In the genomic region with DNA sequence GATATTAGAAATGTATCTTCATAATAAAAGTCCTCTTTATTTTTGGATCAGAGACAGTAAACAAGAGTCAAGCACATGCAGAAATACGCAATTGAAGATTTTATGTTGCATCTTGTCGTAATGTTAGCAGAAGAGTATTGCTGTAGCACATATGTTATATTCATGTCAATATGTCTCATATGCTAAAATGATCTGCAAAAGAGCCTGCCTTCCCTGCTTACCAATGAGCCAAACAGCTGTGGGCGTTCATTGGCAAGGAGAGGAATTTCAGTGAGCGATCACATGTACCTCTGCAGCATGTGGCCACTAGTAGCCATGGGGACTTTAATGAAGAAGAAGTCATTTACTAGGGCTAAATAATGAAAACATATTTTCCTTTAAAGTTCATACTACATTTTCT, we compare ENCODE assay signal across 27 mouse cellular contexts.
DNase-seq lines count a peak whose midpoint lies in the region; ATAC-seq and TF ChIP-seq lines count a peak whose summit lies in the region.
"Had no signal": no experiment of that assay in that cellular context is flagged by ENCODE, and none has a peak within 500 bp of the region (broad histone marks: within the 10 kb centered on the region; RNA-seq: fewer than 3 reads in every experiment).

No protein-coding gene starts in this region.

- TF ChIP-seq POLR2A in brain, embryonic 14.5 days (IDR thresholded peaks at IDR 0.05; ENCODE audit: borderline replicate concordance, extremely low read depth, insufficient read depth, insufficient read length, poor library complexity, severe bottlenecking): no peak

- H3K27ac ChIP-seq in stomach, postnatal 0 days (replicated peaks): no peak overlapping the region
- H3K27ac ChIP-seq: heart, adult 2 months; heart, embryonic 13.5 days; hindbrain, embryonic 13.5 days; limb, embryonic 15.5 days; liver, embryonic 14.5 days; midbrain, embryonic 13.5 days; neural tube, embryonic 12.5 days had no signal

- no peaks in the 10 kb centered on the region for H3K27me3 ChIP-seq in stomach, postnatal 0 days (ENCODE audit: control insufficient read depth, insufficient read depth, low read length)
- H3K27me3 ChIP-seq: CH12.LX; heart, embryonic 13.5 days; hindbrain, embryonic 13.5 days; limb, embryonic 15.5 days; midbrain, embryonic 13.5 days; neural tube, embryonic 12.5 days had no signal

- no peak overlapping the region for H3K4me3 ChIP-seq in stomach, postnatal 0 days (ENCODE audit: low read depth, low read length)
- H3K4me3 ChIP-seq: heart, adult 2 months; heart, embryonic 13.5 days; hindbrain, embryonic 13.5 days; limb, embryonic 15.5 days; midbrain, embryonic 13.5 days; neural tube, embryonic 12.5 days had no signal

- H3K9me3 ChIP-seq in stomach, postnatal 0 days (ENCODE audit: control insufficient read depth, low read length): no peaks in the 10 kb centered on the region
- H3K9me3 ChIP-seq: G1E; heart, embryonic 13.5 days; hindbrain, embryonic 13.5 days; limb, embryonic 15.5 days; midbrain, embryonic 13.5 days; neural tube, embryonic 12.5 days had no signal

- no peaks in the 10 kb centered on the region for H3K4me1 ChIP-seq in stomach, postnatal 0 days (replicated peaks; ENCODE audit: control insufficient read depth, insufficient read depth)
- H3K4me1 ChIP-seq: heart, embryonic 13.5 days; hindbrain, embryonic 13.5 days; limb, embryonic 15.5 days; midbrain, embryonic 13.5 days; neural tube, embryonic 12.5 days had no signal

- no peak overlapping the region for H3K9ac ChIP-seq in stomach, postnatal 0 days (ENCODE audit: low read length)
- H3K9ac ChIP-seq: heart, embryonic 13.5 days; hindbrain, embryonic 13.5 days; limb, embryonic 15.5 days; liver, embryonic 14.5 days; lung, embryonic 14.5 days; midbrain, embryonic 13.5 days; neural tube, embryonic 12.5 days had no signal

- DNase-seq in frontal cortex, postnatal 10 days (ENCODE audit: low spot score in 2 of 2): peak; percentile 8 to 18
- no peak for DNase-seq in frontal cortex, postnatal 25 days (ENCODE audit: low spot score in 2 of 2)
- peak; percentile 2 for DNase-seq in adipocyte (ENCODE audit: low spot score)
- DNase-seq in brain, embryonic 14.5 days (ENCODE audit: low read depth): peak; percentile 80
- DNase-seq in right cerebral cortex, postnatal 14 days: peak; percentile 11
- DNase-seq in spleen, postnatal 4 days (ENCODE audit: low spot score in 2 of 2): no peak
- DNase-seq in stomach, postnatal 0 days (ENCODE audit: low spot score): no peak
- DNase-seq: adrenal gland, adult 2 months; B cell, adult 2 months; cerebellum, adult 8-10 months; gastrocnemius, postnatal 36 days; heart, adult 2 months; heart, postnatal 14 days; kidney, adult 11 months; kidney, postnatal 4 days; lung, embryonic 14.5 days; spleen, adult 18-20 months; thymus, postnatal 25 days had no signal

- WGBS in stomach, postnatal 0 days: 80% methylated on average over 4 of the region's 4 CpGs

- TF ChIP-seq EP300 in stomach, postnatal 0 days (optimal IDR thresholded peaks at IDR 0.05): no peak

- H3K4me2 ChIP-seq in stomach, postnatal 0 days (replicated peaks; ENCODE audit: low read depth): no peak overlapping the region
- H3K4me2 ChIP-seq: heart, embryonic 13.5 days; hindbrain, embryonic 13.5 days; limb, embryonic 15.5 days; lung, embryonic 14.5 days; midbrain, embryonic 13.5 days; neural tube, embryonic 12.5 days had no signal

- ATAC-seq in stomach, postnatal 0 days (ENCODE audit: low FRiP score, low TSS enrichment): no peak
- ATAC-seq: midbrain, embryonic 13.5 days; Patski had no signal

- no peak for TF ChIP-seq CTCF in brain, embryonic 14.5 days (IDR thresholded peaks at IDR 0.05; ENCODE audit: borderline replicate concordance, extremely low read depth, insufficient read depth, insufficient read length)
- TF ChIP-seq CTCF in stomach, postnatal 0 days (IDR thresholded peaks at IDR 0.05; ENCODE audit: low read depth): no peak

- no peaks in the 10 kb centered on the region for H3K36me3 ChIP-seq in stomach, postnatal 0 days (ENCODE audit: control insufficient read depth, insufficient read depth, low read length)
- H3K36me3 ChIP-seq: G1E; heart, embryonic 13.5 days; hindbrain, embryonic 13.5 days; limb, embryonic 15.5 days; midbrain, embryonic 13.5 days; neural tube, embryonic 12.5 days had no signal

Comparison
In these comparisons a context has a peak if more than half of its experiments do, and no peak if none do; other contexts are left out.
1. DNase-seq: peak in frontal cortex, postnatal 10 days (2 of 2), adipocyte (single experiment), brain, embryonic 14.5 days (single experiment) and right cerebral cortex, postnatal 14 days (single experiment); none in frontal cortex, postnatal 25 days (0 of 2), spleen, postnatal 4 days (0 of 2) and stomach, postnatal 0 days (single experiment).